Mouse (Mus musculus) heart, postnatal 0 days (tissue): ENCODE measurements around the gene Tfap4.

Experiments
- CTCF ChIP-seq: IDR thresholded peaks from 2 replicates; pipeline ENCODE4 v1.5.1; 2016; ENCODE audit warnings: antibody characterized with exemption, control low read depth, low read depth
- EP300 ChIP-seq: IDR thresholded peaks from 2 replicates; pipeline ENCODE4 v1.6.1; 2016; ENCODE audit warnings: antibody characterized with exemption, low read depth

DNA sequence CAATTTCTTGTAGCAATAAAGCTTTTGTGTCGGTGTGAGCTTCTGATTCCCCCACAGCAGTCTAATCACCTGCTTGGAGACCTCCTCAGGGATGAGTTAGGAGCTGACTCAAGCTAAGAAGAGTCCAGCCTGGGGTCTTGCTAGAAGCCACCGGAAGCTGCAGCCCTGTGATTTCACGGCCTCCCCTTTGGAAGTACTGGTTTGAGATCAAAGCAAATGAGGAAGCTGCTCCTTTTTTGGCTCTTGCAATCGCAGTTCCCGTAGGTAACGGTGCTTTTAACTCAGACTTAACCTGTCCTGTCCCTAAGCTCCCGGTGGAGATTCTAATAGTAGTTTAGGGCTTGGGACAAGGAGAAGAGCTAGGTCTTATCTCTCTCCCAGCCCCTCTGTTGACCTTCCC, 19.0 kb upstream of the Tfap4 start:
- TF ChIP-seq EP300, result no peak
- TF ChIP-seq CTCF, result no peak
